Mouse (Mus musculus) lung, adult 2 months (tissue): Measurements from ENCODE around the gene Rapgef5.

ENCODE experiments used
- CTCF ChIP-seq: fragments of 200-500 bp; IDR thresholded peaks from 2 replicates; pipeline ENCODE4 v1.5.1; 2011; ENCODE audit warnings: mild to moderate bottlenecking, low read length, control low read depth; ENCODE audit not compliant: insufficient read depth
- POLR2A ChIP-seq: fragments of 200-500 bp; IDR thresholded peaks from 2 replicates; pipeline ENCODE4 v1.6.1; 2011; ENCODE audit warnings: low read depth, mild to moderate bottlenecking, control low read depth, low read length, borderline replicate concordance; ENCODE audit errors: extremely low read depth

DNA sequence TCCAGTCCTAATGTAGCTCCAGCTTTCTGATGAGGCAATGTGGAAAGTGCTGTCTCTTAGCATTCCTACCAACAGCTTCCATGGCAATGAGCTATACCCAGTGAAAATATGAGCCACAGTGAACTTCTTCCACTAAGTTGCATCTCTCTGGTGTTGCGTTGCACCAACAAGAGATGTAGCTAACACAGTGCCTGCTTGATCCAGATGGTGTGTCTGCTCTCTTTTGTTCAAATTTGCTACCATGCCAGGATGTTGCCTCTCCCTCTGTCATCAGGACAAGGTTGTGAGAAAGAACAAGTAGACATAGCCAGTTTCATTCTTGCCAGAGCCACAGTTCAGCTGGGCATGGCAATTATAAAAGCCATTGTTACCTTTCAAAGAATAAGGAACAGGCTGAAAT is 18.9 kb upstream of the Rapgef5 start:
- TF ChIP-seq CTCF (no peak), POLR2A (no peak)
